13 mouse cellular contexts compared by ENCODE assay signal in genomic region chr1:184857216-184857615, GRCm38 (mm10). TPM values are rescaled to one million over a fixed set of nuclear protein-coding genes. Genes with fewer than 3 reads are reported as not detected.
"Had no signal": no experiment of that assay in that cellular context is flagged by ENCODE, and none has a peak within 500 bp of the region (broad histone marks: within the 10 kb centered on the region; RNA-seq: fewer than 3 reads in every experiment).

No protein-coding gene starts in this region.

- H3K27me3 ChIP-seq: lung, embryonic 15.5 days; stomach, embryonic 15.5 days had no signal

- DNase-seq: kidney, adult 8-10 months; kidney, postnatal 25 days; lung, postnatal 14 days; thymus, adult 2 months; thymus, postnatal 25 days had no signal

- H3K36me3 ChIP-seq: limb, embryonic 10.5 days; lung, embryonic 15.5 days; midbrain, embryonic 12.5 days; stomach, embryonic 15.5 days had no signal

- H3K4me3 ChIP-seq: limb, embryonic 10.5 days; lung, embryonic 15.5 days; megakaryocyte, embryonic 14.5 days; midbrain, embryonic 12.5 days; stomach, embryonic 15.5 days had no signal

- H3K27ac ChIP-seq: limb, embryonic 10.5 days; lung, embryonic 15.5 days; macrophage; midbrain, embryonic 12.5 days; stomach, embryonic 15.5 days had no signal

RNA-seq across cellular contexts. Expression of gene C130074G19Rik, which starts 25.8 kb away (rescaled TPM):
- polyA plus RNA-seq: inflammation-experienced regulatory T-cells, adult 6 months; macrophage had no signal

RNA-seq across cellular contexts. Expression of gene Marc1, which starts 46.1 kb away (rescaled TPM):
- polyA plus RNA-seq: inflammation-experienced regulatory T-cells, adult 6 months; macrophage; testis, adult 2 months had no signal
